Mouse (Mus musculus) forebrain, embryonic 15.5 days (tissue): Measurements from ENCODE around the gene Zfp553. TPM values are rescaled to one million over a fixed set of nuclear protein-coding genes. Genes with fewer than 3 reads are reported as not detected.

Experiments used
- ATAC-seq: fragments of 200-750 bp; cut with Nextera tagmentation; replicated peaks from 2 replicates; pipeline ENCODE4 v1.8.0; 2017; ENCODE audit warnings: mild to moderate bottlenecking, moderate TSS enrichment, moderate library complexity
- H3K27ac ChIP-seq: fragments of 300-500 bp; sonication (generic); replicated peaks from 2 replicates; pipeline ENCODE4 v1.5.1; 2015; ENCODE audit warnings: mild to moderate bottlenecking, inconsistent platforms
- H3K27me3 ChIP-seq: fragments of 300-500 bp; sonication (generic); 2 replicates; pipeline ENCODE4 v1.6.1; 2015; ENCODE audit warnings: inconsistent platforms
- H3K36me3 ChIP-seq: fragments of 300-500 bp; sonication (generic); 2 replicates; pipeline ENCODE4 v1.6.1; 2015; ENCODE audit warnings: mild to moderate bottlenecking, inconsistent platforms
- H3K4me1 ChIP-seq: fragments of 300-500 bp; sonication (generic); 2 replicates; pipeline ENCODE4 v1.6.1; 2015; ENCODE audit warnings: inconsistent platforms
- H3K4me2 ChIP-seq: fragments of 300-500 bp; sonication (generic); replicated peaks from 2 replicates; pipeline ENCODE4 v1.6.1; 2015; ENCODE audit warnings: mild to moderate bottlenecking, inconsistent platforms
- H3K4me3 ChIP-seq: fragments of 300-500 bp; sonication (generic); 2 replicates; pipeline ENCODE4 v1.5.1; 2015; ENCODE audit warnings: mild to moderate bottlenecking, inconsistent platforms
- H3K9ac ChIP-seq: fragments of 300-500 bp; sonication (generic); replicated peaks from 2 replicates; pipeline ENCODE4 v1.6.1; 2015; ENCODE audit warnings: mild to moderate bottlenecking, inconsistent platforms
- H3K9me3 ChIP-seq: fragments of 300-500 bp; sonication (generic); 2 replicates; pipeline ENCODE4 v1.6.1; 2016; ENCODE audit warnings: inconsistent platforms
- WGBS: fragments of 180-500 bp; shearing (Covaris S2); methylation state at CpG from one replicate; pipeline ENCODE4 v1.1.7; 2015; ENCODE audit warnings: mixed read lengths; 5-methylcytosine and 5-hydroxymethylcytosine counted together
- polyA plus RNA-seq: library from polyadenylated mRNA; unstranded; fragments of >200 nt; fragmentation: Nextera tagmentation; extraction: Ambion mirVana; gene quantifications from 2 replicates; pipeline ENCODE4 v1.2.1, GENCODE M21; 2015

Zfp553 gene
- polyA plus RNA-seq, 1 experiment from 2014 or later: 71.5 TPM

DNA sequence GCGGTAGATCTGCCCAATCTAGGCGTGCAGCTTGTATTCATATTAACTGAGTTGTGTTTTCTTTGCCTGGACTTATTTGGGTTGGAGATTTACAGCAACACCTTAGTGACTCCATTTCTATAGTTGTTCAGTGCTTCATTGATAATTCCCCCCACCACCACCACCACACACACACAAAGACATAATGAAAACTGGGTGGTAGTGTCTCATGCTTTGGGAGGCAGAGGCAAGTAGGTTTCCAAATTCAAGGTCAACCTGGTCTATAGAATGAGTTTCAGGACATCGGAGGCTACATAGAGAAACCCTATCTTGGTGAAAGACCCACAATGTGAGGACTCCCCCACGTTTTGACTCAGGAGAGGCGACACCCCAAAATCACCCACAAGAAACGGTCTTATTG is 8.2 kb upstream of the Zfp553 start:
- no peak overlapping the region for H3K4me3 ChIP-seq
- 94% methylated on average over 6 of the region's 6 CpGs for WGBS

DNA sequence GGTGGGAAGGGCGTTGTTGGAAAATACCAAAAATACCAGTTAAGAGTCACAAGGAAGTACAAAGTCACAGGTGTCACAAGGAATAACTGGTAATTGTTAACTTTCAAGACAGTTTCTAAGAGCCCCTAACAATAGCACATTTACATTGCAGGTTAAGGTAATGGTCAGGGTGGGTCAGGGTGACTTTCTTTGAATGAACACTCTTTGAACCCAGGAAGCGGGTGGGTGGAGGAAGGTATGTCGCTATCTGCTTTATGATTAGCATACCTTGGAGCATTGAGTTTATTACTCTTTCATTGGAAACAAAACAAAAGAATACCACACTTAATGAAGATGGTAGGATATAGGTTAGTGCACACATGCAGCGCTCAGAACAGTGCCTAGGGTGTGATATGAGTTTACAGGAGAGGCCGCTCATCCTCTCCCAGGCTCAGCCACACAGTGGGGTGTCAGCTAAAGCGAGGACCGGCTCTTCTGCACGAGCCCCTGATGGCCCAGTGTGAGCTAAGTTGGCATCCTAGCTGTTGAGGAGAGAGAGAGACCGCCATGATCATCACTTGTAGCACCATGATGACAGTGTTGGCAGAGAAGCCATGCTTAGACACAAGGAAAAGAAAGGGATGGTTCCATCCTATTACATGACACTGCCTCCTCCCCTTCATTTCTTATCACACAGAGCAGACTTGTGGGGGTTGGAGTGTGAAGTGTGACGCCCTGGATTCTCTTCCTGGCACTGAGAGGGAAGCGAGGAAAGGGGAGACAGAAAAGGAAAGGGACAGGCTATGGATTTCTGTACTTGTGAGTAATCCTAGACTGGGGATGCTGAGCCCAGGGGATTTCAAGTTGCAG is 7.5 kb upstream of the Zfp553 start:
- peaks cover 2% of the 10 kb centered on the region for H3K36me3 ChIP-seq
- H3K9me3 ChIP-seq: no peaks in the 10 kb centered on the region
- H3K4me1 ChIP-seq: peaks cover 12% of the 10 kb centered on the region
- no peak overlapping the region for H3K4me3 ChIP-seq
- no peak overlapping the region for H3K27ac ChIP-seq
- 88% methylated on average over 11 of the region's 11 CpGs for WGBS
- H3K9ac ChIP-seq: no peak overlapping the region
- ATAC-seq: no peak
- H3K27me3 ChIP-seq: no peaks in the 10 kb centered on the region
- no peak overlapping the region for H3K4me2 ChIP-seq

More for the DNA sequence above, 8.2 kb upstream of the Zfp553 start:
- Histone ChIP-seq H3K27me3 (no peaks in the 10 kb centered on the region), H3K4me2 (no peak overlapping the region), H3K27ac (no peak overlapping the region), H3K4me1 (peaks cover 4% of the 10 kb centered on the region; the same call in 1 of the 2 replicates), H3K9me3 (no peaks in the 10 kb centered on the region), H3K36me3 (no peaks in the 10 kb centered on the region; the same call in 1 of the 2 replicates), H3K9ac (no peak overlapping the region)
- no peak for ATAC-seq

DNA sequence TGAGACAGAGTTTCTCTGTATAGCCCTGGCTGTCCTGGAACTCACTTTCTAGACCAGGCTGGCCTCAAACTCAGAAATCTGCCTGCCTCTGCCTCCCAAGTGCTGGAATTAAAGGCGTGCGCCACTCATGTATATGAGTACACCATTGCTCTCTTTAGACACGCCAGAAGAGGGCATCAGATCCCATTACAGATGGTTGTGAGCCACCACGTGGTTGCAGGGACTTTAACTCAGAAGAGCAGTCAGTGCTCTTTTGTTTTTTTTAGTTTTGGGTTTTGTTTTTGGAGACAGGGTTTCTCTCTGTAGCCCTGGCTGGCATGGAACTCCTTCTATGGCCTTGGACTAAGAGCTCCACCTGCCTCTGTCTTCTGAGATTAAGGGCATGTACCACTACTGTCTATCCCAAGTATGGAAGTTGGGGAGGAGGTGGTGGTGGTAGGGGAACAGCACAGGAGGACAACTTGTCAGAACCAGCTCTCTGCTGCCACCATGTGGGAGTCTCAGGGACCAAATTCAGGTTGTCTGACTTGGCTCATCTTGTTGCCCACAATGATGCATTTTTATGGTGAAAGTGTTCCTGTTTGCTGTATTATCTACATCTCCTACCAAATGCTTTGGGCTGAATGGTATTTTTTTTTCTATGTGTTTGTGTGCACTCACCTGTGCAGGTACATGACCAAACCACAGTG is 4.1 kb upstream of the Zfp553 start:
- H3K4me3 ChIP-seq: no peak overlapping the region
- no peak overlapping the region for H3K9ac ChIP-seq
- H3K4me2 ChIP-seq: no peak overlapping the region
- peaks cover 8% of the 10 kb centered on the region for H3K36me3 ChIP-seq
- WGBS: 65% methylated on average over 4 of the region's 4 CpGs
- H3K27me3 ChIP-seq: no peaks in the 10 kb centered on the region
- peaks cover 27% of the 10 kb centered on the region for H3K4me1 ChIP-seq
- H3K27ac ChIP-seq: 0 out of 2 replicates have a peak overlapping the region, but pooled peaks have one; percentile 16
- H3K9me3 ChIP-seq: no peaks in the 10 kb centered on the region
- ATAC-seq: no peak

DNA sequence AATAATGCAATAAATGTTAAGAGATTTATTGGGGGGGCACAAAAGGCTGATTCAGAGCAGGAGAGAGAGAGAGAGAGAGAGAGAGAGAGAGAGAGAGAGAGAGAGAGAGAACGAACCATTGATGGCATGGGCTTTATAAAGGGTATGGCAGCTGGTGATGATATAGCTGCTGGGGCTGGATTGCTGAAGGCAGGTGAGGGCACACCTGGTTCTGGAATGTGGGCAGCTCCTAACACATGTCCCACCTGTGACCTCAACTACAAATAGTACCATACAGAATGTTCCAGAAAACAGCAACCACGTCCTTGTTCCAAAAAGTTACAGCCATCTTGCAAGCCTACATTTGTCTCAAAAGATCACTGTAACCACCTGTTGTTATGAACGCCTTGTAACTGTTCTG is 1.5 kb upstream of the Zfp553 start:
- Histone ChIP-seq H3K27ac (peak overlapping the region; percentile 35; the same call in 1 of the 2 replicates), H3K9ac (peak overlapping the region; percentile 92), H3K36me3 (peaks cover 23% of the 10 kb centered on the region), H3K4me3 (peak overlapping the region; percentile 69), H3K9me3 (no peaks in the 10 kb centered on the region), H3K4me2 (peak overlapping the region; percentile 62), H3K4me1 (peaks cover 41% of the 10 kb centered on the region), H3K27me3 (no peaks in the 10 kb centered on the region)
- no peak for ATAC-seq
- WGBS: 60% methylated on average over 3 of the region's 3 CpGs

DNA sequence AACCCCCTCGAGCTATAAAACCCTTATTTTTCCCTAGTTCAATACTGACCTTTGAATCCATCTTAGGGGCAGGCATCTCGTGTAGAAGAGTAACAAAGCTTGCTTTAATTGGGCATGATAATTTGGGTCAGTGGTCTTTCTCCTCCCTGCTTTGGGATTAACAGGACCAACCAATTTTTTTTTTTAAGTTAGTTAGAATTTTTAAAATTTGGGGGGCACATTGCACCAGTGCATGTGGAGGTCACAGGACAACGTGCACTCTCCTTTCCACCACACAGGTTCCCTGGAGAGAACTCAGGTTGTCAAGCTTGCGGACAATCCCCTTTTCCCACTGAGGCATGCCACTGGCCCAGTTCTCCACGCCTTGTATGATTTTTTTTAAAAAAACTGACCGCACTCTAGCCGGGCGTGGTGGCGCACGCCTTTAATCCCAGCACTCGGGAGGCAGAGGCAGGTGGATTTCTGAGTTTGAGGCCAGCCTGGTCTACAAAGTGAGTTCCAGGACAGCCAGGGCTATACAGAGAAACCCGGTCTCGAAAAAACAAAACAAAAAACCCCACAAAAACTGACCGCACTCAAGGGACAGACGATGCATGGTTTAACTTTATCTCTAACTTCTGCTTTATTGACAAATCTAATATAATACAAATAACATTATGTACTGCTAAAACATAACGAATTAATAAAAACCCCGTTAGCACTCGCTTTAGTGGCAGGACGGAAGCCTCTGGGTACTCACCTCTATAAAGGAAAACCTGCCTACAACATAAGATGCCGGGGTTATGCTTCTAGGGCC is 837 bp upstream of the Zfp553 start:
- H3K27ac ChIP-seq: peak overlapping the region; percentile 100
- 2% methylated on average over 20 of the region's 20 CpGs for WGBS
- ATAC-seq: no peak
- no peaks in the 10 kb centered on the region for H3K9me3 ChIP-seq
- peak overlapping the region; percentile 69 for H3K4me3 ChIP-seq
- H3K4me2 ChIP-seq: peak overlapping the region; percentile 62
- H3K36me3 ChIP-seq: peaks cover 30% of the 10 kb centered on the region
- no peaks in the 10 kb centered on the region for H3K27me3 ChIP-seq
- peak overlapping the region; percentile 92 for H3K9ac ChIP-seq
- peaks cover 41% of the 10 kb centered on the region for H3K4me1 ChIP-seq

DNA sequence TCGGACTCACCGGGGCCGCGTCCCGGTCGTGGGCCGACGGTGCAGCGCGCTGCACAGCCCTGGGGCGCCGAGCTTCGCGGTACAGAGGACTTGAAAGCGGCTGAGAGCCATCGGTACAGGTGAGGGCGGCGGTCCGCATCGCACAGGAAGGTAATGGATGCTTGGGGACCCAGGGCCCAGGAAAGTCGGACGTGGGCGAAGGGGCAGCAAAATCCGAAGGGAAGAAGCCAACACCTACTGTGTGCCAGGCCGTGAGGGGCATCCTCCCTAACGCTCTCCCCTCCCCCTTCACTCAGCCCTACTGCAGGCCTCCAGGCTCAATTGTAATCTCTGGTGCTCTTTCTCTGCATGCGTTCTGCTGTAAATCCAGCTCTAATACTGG is 498 bp downstream of the Zfp553 start:
- Histone ChIP-seq H3K9ac (peak overlapping the region; percentile 92), H3K36me3 (peaks cover 42% of the 10 kb centered on the region), H3K27me3 (no peaks in the 10 kb centered on the region), H3K4me2 (peak overlapping the region; percentile 62), H3K4me3 (peak overlapping the region; percentile 69), H3K4me1 (peaks cover 47% of the 10 kb centered on the region), H3K9me3 (no peaks in the 10 kb centered on the region), H3K27ac (peak overlapping the region; percentile 100)
- no peak; the same call in 1 of the 2 replicates for ATAC-seq
- 0% methylated on average over 27 of the region's 27 CpGs for WGBS

DNA sequence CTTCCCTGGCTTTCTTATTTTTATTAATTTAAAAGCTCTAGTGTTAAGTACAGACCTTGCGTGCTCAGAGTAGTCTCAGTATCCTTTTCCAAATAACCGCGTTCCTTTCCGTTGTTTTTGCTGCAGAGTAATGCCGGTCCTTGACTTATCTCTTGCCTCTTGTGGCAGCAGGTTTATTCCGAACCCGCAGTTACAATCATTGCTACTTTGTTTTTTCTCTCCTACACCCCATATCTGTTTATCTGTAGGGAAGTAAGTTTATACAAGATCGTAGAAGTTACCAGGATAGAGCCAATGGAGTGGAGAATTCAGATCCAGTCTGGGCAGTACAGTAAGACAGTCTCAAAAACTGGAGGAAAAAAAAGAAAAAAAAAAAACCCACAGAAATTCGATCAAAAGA is 904 bp downstream of the Zfp553 start:
- ATAC-seq: no peak
- peaks cover 47% of the 10 kb centered on the region for H3K4me1 ChIP-seq
- peaks cover 46% of the 10 kb centered on the region for H3K36me3 ChIP-seq
- no peaks in the 10 kb centered on the region for H3K27me3 ChIP-seq
- peak overlapping the region; percentile 69 for H3K4me3 ChIP-seq
- H3K9ac ChIP-seq: peak overlapping the region; percentile 92
- no peaks in the 10 kb centered on the region for H3K9me3 ChIP-seq
- 4% methylated on average over 9 of the region's 9 CpGs for WGBS
- H3K4me2 ChIP-seq: peak overlapping the region; percentile 62
- H3K27ac ChIP-seq: peak overlapping the region; percentile 100

DNA sequence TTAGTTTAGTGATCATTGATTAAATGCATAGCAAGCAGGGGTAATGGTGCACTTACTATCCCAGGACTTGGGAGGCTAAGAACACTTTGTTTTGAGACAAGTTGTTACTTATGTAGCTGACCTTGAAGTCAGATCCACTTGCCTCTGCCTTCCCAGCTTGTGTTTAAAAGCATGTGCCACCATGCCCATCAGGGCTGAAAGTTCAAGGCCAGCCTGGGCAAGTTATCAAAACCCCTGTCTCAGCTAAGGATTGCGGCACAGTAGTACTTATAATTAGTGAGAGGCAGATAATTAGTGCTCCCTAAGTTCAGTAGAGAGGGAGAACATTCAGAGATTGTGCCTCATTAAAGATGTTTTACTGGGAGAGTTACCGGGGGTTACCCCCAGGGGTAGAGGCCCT is 1.9 kb downstream of the Zfp553 start:
- Histone ChIP-seq H3K27me3 (no peaks in the 10 kb centered on the region), H3K4me2 (peak overlapping the region; percentile 62), H3K4me1 (peaks cover 41% of the 10 kb centered on the region), H3K27ac (no peak overlapping the region), H3K4me3 (peak overlapping the region; percentile 69), H3K9ac (no peak overlapping the region), H3K36me3 (peaks cover 54% of the 10 kb centered on the region), H3K9me3 (no peaks in the 10 kb centered on the region)
- ATAC-seq: no peak
- WGBS: 72% methylated on average over 2 of the region's 2 CpGs

DNA sequence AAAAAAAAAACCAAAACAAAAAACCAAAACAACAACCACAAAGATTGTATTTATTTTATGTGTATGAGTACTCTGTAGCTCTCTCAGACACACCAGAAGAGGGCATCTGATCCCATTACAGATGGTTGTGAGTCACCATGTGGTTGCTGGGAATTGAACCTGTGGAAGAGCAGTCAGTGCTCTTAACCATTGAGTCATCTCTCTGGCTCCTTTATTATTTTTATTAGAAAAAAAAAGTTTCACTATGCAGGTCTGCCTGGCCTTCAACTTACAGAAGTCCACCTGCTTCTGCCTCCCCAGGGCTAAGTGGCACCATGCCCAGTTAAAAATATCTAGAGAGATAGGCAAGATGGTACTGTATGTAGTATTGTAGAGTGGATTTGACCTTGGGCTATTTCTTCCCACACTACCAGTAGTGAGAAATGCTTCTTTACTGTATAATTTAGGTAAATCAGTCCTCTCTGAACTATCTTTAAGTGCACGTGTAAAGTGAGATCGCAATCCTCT is 10.6 kb downstream of the Zfp553 start:
- Histone ChIP-seq H3K9ac (peak overlapping the region; percentile 95), H3K4me3 (peak overlapping the region; percentile 85), H3K4me1 (peaks cover 29% of the 10 kb centered on the region), H3K36me3 (peaks cover 17% of the 10 kb centered on the region), H3K9me3 (no peaks in the 10 kb centered on the region), H3K4me2 (peak overlapping the region; percentile 81), H3K27me3 (no peaks in the 10 kb centered on the region), H3K27ac (peak overlapping the region; percentile 91)
- no peak for ATAC-seq
- 36% methylated on average over 2 of the region's 2 CpGs for WGBS

DNA sequence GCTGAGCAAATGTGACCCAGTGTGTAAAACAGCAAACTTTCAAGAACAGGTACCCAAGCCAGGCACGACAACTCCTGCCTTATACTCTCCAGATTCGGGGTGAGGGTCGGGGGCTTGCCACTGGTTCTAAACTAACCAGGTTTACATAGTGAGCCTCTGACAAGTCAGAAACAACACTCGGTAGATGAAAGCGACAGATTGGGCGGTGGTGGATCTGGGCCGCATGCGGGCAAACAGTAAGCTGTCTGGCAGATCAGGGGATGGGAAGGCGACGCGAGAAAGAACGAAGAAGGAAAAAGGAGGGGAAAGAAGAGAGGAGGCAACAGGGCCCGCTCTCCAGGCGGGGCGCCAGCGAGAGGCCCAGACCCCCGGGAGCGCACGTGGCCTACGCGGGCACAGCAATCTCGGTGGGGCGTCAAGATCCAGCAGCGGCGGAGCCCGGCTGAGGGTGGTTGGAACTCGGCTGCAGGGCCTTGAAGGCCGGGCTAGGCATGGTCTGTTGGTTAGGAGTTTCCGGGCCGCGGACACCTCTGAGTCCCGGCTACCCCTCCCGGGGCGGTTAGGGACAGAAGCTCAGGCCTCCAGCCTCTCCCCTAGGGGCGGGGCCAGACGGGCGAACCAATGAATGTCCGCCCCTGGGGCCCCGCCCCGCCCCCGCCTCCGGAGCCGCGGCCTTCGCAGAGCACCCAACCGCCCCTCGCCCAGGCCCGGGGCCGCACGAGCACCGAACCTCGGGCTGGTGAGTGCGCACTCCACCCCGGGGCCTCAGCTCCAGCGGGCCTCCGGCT is 11.2 kb downstream of the Zfp553 start, which contains the start of gene Zfp771:
Gene Zfp771 (plus strand): TSS at position 405 of the 788 bp plus-strand sequence.
- Histone ChIP-seq H3K4me2 (peak within 1 kb of the TSS; percentile 81), H3K4me3 (peak within 1 kb of the TSS; percentile 85), H3K9me3 (no peaks in the 10 kb centered on the region), H3K27me3 (no peaks in the 10 kb centered on the region), H3K9ac (peak within 1 kb of the TSS; percentile 95), H3K4me1 (peaks cover 29% of the 10 kb centered on the region), H3K36me3 (peaks cover 11% of the 10 kb centered on the region), H3K27ac (peak within 1 kb of the TSS; percentile 91)
- peak; percentile 97 for ATAC-seq
- under 1% methylated on average over 54 of the region's 56 CpGs for WGBS
